Mouse (Mus musculus): ENCODE data around the gene Dapp1.
"Not testable (repeated sequence)": the region's sequence is repeated elsewhere in the genome, so short reads cannot be mapped to it uniquely, and the experiment has no call there.

Gene Dapp1

DNA sequence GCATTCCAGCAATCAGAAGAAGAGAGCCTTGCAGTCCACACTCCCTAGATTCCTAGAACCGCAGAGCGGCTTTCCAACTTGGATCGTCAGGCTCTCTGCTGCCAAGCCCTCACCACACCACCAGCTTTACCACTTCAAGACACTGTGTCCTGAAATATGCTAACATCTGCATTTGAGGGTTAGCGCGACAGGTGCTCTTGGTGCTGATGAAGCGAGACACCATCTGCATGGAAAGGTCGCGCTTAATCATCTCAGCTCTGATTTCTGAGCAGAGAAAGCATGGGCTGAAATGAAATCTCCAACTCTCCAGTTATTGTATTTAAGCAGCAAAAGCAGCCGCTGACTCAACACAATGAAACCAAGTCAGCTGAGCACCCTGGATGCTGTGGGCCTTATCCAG, 8.1 kb upstream of the Dapp1 start:
- no peak for DNase-seq (ENCODE audit: low spot score)

GRCm38 (mm10) chr3:137980435-137981381, 637 bp downstream of the Dapp1 start:
- DNase-seq (ENCODE audit: low spot score), result no peak

GRCm38 (mm10) chr3:137978233-137978632, 3.1 kb downstream of the Dapp1 start:
- DNase-seq (ENCODE audit: low spot score), result no peak

- peak; percentile 16 for DNase-seq (ENCODE audit: low spot score)
Observed at GRCm38 (mm10) chr3:137977629-137978041, 3.7 kb downstream of the Dapp1 start.

- DNase-seq (ENCODE audit: low spot score), result no peak
Observed at GRCm38 (mm10) chr3:137976943-137977628, 4.3 kb downstream of the Dapp1 start.

GRCm38 (mm10) chr3:137975856-137976423, 5.4 kb downstream of the Dapp1 start:
- DNase-seq (ENCODE audit: low spot score), result no peak

- DNase-seq (ENCODE audit: low spot score), result no peak
Observed at GRCm38 (mm10) chr3:137975435-137975834, 5.9 kb downstream of the Dapp1 start.

DNA sequence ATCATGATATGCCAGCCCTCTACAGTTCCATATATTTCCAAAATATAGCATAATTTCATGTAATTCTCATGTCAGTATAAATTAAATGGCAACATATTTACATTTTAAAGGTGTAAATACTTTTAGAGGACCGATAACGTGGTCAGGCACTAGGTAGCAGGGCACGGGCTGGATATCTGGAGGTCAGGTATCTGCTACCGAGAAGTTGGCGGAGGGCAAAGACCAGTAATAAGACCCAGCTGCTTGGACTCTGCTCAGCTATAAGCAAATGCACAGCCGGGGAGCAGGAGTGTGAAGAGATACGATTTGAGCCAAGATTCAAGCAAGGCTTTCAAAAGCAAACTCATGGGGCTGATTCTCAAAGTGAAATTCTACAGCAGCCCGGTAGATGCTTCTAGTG, 7.0 kb downstream of the Dapp1 start:
- DNase-seq (ENCODE audit: low spot score), result no peak

DNA sequence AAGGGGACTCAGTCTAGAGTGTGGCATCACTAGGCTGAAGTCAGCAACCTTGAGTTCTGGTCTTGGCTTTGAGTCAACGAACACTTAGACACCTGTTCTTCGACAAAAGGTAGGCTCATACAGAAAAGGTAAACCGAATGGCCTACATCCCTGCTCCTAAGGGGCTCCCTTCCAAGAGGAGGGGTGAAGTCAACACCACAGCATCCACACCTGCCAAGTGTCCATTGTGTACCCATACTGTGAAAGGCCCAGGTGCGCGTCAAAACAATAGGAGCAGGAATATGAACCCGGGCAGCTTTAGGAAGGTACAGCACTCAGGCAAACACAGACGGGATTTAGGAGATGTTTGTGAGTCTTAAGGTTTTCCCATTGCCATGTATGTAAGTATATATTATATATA, 8.4 kb downstream of the Dapp1 start:
- DNase-seq (ENCODE audit: low spot score), result no peak

DNA sequence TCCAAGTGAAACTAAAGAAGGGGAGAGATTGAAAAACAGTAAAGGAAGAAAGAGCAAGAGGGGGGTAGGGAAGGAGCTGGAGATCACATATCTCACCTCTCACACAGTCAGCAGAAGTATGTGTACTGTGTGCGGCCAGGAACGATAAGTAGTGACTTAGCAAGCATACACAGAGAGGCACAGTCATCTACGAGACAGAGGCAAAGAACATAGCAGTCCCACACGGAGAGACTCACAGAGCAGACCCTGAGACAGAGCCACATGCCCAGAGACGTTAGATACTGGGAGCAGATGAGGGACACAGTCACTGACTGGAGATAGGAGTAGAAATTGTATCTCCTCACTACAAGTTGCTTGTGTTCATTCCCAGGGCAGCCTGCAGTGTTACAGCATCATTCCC, 9.1 kb downstream of the Dapp1 start:
- no peak for DNase-seq (ENCODE audit: low spot score)

DNA sequence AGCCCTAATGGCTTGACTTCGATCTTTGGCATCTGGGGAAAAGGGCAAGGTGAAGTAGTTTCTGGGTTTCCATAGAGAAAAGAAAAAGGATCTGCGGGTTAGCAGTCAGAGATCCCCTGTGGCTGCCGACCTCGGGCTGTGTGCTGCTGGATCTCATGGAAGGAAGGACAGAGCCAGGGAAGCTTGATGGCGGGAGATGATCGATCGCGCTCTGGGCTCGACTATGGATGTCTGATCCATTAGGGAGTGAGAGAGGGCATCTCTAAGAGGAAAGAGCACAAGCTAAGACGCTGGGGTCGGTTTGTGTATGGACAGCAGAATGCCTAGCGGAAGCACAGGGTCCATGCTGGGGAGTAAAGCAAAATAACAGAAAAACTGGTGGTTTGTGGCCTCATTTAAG, 11.4 kb downstream of the Dapp1 start:
- no peak for DNase-seq (ENCODE audit: low spot score)

- DNase-seq (ENCODE audit: low spot score), result no peak
Observed at GRCm38 (mm10) chr3:137968820-137969486, 12.4 kb downstream of the Dapp1 start.

DNA sequence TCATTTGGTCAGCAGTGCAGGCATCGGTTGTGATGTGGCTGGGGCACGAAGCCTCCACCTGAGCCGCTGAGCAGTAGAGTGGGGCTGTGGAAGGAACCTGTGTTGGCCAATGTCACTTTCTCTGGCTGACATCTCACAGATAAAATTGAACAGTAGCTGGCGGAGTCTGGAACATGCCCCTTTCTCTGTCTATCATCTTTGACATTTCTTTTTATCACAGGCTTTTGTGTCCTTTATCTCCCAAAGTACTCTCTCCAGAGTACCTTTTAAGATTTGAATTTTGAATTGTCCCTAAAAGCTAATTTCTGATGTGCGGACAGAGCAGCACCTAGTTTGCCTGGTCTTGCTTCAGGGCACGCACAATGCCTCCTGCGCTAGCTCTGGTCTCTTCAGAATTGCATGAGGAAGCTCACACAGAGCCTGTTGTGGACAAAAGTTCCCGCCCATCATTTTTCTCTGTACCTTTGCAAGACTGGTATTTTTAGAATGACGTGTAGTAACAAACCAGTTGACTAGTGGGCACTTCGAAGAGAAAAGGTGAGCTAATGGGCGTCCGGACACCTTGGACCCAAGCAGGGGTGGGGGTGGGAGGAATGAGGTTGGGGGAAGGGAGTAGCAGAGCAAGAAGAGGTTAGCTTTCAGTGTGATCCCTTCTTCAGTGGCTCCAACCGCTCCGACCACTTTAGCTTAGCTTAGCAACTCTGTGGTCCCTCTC, 13.1 kb downstream of the Dapp1 start:
- DNase-seq (ENCODE audit: low spot score), result no peak

DNA sequence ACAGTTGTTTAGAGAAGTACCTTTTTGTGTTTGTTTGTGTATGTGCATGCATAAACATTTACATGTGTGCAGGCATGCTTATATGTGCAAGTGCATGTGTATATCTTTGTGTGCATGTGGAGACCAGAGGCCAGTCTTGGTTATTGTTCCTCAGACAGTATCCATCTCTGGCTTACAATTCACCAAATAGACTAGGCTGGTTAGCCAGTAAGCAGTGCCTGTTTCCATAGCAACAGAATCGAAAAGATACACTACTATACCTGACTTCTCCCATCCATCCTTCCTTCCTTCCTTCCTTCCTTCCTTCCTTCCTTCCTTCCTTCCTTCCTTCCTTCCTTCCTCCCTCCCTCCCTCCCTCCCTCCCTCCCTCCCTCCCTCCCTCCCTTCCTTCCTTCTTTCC, 17.3 kb downstream of the Dapp1 start:
- DNase-seq (ENCODE audit: low spot score), result not testable (repeated sequence)

- no peak for DNase-seq (ENCODE audit: low spot score)
Observed at GRCm38 (mm10) chr3:137963508-137963907, 17.8 kb downstream of the Dapp1 start.

GRCm38 (mm10) chr3:137961736-137962385, 19.5 kb downstream of the Dapp1 start:
- DNase-seq (ENCODE audit: low spot score), result no peak

DNA sequence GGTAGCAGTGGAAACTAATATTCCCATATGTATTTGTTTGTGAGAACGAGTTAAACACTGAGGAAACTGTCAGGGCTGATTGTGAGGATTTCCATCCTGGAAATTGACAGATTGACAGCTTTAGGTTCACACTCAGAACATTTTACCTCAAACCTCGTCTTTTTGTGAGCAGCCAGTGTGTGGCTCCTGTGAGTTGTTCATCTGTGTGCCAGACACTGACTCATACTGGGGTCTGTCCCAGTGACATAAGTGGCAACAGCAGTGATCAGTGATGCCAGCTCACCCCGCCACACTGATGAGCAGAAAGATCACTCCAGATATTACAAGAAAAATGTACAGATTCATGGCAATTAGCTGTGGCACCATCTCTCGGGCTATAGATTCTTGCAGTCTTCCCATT, 21.9 kb downstream of the Dapp1 start:
- no peak for DNase-seq (ENCODE audit: low spot score)

DNA sequence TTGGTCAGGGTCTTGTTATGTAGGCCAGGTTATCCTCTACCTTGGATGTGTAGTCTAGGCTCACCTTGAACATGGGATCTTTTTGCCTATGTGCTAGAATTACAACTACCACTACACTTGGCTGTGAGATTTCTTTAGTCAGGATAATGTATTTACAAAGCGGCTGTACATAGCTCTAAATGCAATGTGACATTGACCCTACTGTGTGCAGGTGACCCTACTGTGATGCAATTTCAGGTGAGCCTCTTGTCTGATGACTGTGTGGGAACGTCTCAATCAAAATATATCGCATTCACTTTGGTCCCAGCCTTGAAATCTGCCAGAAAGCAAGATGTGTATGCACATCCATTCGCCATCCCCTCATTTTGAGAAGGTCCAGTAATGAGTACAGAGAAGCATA, 23.0 kb downstream of the Dapp1 start:
- DNase-seq (ENCODE audit: low spot score), result no peak

DNA sequence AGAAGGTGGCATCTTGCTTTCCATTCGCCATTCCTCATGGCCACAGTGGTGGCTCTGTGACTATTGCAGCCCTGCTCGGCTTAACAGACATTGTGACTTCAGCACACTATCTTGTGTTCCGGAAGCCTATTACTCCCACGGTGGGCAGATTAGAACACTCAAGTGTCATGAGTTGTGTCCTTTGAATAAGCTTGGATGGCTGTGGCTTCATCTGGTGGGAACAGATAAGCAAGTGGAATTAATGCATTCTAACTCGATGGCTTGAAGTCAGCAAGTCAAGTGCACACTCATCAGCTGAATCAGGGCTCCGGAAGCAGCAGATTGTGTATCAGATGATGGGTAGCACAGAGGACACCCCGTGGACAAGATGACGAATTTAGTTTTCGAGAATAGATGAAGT, 23.5 kb downstream of the Dapp1 start:
- no peak for DNase-seq (ENCODE audit: low spot score)

GRCm38 (mm10) chr3:137955560-137956081, 25.7 kb downstream of the Dapp1 start:
- no peak for DNase-seq (ENCODE audit: low spot score)
